Mouse (Mus musculus): ENCODE measurements around the gene Megf11.

Megf11 gene

DNA sequence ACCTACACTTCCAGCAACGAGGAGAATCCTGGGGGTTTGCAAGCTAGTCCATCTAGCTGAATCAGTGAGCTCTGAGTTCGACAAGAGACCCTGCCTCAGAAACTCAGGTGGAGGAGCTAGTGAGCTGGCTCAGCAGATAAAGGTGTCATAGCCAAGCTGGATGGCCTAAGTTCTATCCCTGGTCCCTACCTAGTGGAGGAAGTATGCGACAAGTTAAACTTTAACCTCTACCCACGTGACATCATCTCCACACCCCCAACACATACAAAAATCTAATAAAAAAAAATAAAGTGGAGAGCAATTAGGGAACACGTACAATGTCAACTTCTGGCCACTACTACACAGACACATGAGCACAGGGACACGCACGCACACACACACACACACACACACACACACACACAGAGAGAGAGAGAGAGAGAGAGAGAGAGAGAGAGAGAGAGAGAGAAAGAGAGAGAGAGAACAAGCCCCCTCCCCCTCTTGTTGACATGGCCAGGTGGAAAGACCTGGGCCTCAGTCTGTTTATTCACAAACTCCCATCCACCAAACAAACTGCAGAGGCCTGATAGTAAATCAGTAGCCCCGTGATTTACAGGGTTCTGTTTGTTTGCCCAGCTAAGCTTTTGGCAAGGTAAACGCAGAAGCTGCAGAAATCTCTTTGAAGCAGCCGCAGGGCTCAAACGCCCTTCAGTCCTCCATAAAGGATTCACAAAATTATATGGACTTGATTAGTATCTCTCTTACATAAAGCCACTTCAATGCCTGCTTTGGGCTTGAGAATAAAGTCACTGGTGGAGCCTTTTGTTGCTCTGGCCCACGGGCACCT lies 134.7 kb downstream of the Megf11 start:
- DNase-seq (ENCODE audit: low read depth, low spot score), result no peak

DNA sequence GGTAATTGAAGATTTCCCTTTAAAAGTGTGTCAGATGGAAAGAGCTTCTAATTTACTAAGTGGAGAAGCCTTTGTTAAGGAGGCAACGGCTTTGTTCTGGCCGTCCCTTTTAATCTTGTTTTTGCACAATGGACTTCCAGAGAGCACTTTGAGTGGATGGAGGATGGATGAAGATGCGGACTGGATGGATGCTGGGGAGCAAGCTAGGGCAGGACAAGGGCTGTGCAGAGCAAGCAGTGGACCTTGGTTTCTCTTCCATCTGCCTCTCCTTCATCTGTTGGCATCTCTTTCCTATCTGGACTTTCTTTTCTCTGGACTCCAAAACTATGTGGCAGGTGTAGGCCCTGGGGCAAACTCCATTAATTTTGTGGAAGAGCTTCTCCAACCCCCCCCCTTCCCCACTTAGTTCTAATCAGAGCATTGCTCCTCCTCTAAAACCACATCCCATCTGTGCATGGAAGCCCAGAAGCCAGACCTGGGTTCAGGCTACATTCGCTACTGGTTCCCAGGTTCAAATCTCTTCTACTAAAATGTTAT lies 135.4 kb downstream of the Megf11 start:
- no peak for DNase-seq (ENCODE audit: low read depth, low spot score)

- DNase-seq (ENCODE audit: low read depth, low spot score), result no peak
Measured at GRCm38 (mm10) chr9:64523264-64524045, 138.0 kb downstream of the Megf11 start.

DNA sequence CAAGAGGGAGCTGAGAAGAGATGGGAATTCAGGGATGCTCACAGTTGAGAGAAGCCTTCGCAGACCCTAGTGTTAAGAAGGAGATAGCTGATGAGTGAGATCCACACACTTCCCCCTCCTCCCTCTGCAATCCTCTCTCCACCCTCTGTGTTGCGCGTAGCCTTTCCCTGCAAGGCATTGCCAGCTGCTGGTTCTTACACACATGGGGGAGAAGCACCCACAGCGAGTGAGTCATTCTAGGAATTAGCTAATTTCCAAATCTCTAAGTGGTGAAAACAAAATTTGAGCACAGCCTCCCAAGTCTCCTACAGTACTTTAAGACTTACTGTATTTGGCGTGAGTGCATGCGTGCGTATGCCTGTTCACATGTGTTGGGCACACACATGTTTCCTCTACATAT lies 142.6 kb downstream of the Megf11 start:
- DNase-seq (ENCODE audit: low read depth, low spot score), result no peak

- DNase-seq (ENCODE audit: low read depth, low spot score), result no peak
Measured at GRCm38 (mm10) chr9:64528595-64528994, 143.2 kb downstream of the Megf11 start.

GRCm38 (mm10) chr9:64531935-64532334 lies 146.5 kb downstream of the Megf11 start:
- no peak for DNase-seq (ENCODE audit: low read depth, low spot score)

GRCm38 (mm10) chr9:64532711-64533242 lies 147.4 kb downstream of the Megf11 start:
- no peak for DNase-seq (ENCODE audit: low read depth, low spot score)

- no peak for DNase-seq (ENCODE audit: low read depth, low spot score)
Measured at GRCm38 (mm10) chr9:64533488-64534119, 148.2 kb downstream of the Megf11 start.

DNA sequence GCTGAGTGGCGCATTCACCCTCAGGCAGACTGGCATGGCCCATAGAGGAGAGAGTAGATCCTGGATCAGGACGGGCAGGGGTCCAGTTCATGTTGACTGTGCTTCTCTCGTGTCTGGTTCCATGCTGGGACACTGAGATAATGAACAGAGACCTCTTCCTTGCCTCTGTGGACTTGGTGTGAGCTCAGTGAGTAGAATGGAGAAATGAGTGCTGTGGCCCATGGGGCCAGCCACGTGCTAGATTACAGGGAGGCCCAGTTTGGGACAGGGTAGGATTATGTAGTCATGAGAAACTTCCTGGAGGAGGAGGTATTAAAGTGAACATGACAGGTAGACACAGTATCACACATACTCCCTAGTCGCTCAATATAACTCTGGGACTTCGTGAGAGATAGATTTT lies 148.9 kb downstream of the Megf11 start:
- DNase-seq (ENCODE audit: low read depth, low spot score), result no peak

DNA sequence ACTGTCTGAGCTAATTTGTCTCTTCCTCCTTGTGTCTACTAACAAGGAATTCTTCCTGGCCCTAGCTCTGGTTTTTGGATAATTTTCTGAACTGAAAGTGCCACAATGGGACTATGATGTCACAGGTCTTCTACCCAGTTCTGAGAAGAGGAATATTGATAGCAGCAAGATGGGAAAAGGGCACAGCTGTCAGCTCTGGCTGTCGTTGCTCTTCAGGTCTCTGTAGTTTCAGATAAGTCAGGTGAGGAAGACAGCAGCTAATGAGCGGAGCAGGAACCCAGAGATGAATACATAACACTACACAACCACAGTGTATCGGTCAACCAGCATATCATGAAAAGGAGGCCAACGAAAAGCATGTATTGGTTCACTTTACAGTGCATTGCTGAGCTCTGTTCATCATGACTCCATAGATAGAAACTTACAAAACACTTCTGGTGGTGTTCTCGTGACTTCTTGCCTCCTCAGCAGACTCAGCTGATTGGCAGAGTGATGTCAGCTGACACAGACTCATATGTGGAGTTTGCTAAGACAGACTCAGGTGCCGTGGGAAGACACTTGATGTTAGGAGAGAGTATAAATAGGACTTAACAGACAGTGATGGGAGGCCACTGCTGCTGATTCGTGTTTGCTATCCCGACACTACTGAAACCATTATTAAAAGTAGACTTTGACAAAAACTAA lies 149.6 kb downstream of the Megf11 start:
- no peak for DNase-seq (ENCODE audit: low read depth, low spot score)

DNA sequence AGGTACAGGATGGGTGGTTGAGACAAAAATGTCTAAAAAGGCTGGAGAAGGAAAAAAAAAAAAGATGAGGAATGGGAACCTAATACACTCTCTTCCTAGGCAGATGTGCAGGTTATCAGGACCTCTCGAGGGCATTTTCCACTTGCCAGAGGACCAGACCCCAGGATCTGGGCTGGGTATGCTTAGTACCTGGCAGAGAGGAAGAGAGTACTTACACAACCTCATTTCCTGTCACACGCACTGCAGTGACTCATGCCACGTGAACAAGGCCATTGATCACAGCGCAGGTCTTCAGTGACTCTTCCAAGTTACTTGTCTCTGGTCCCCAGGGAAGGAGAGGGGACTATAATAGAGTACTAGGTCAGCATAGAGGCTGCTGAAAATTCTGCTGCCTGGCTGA lies 152.4 kb downstream of the Megf11 start:
- DNase-seq (ENCODE audit: low read depth, low spot score), result no peak

- DNase-seq (ENCODE audit: low read depth, low spot score), result no peak
Measured at GRCm38 (mm10) chr9:64542246-64542645, 156.8 kb downstream of the Megf11 start.

GRCm38 (mm10) chr9:64543125-64543524 lies 157.7 kb downstream of the Megf11 start:
- DNase-seq (ENCODE audit: low read depth, low spot score), result no peak

DNA sequence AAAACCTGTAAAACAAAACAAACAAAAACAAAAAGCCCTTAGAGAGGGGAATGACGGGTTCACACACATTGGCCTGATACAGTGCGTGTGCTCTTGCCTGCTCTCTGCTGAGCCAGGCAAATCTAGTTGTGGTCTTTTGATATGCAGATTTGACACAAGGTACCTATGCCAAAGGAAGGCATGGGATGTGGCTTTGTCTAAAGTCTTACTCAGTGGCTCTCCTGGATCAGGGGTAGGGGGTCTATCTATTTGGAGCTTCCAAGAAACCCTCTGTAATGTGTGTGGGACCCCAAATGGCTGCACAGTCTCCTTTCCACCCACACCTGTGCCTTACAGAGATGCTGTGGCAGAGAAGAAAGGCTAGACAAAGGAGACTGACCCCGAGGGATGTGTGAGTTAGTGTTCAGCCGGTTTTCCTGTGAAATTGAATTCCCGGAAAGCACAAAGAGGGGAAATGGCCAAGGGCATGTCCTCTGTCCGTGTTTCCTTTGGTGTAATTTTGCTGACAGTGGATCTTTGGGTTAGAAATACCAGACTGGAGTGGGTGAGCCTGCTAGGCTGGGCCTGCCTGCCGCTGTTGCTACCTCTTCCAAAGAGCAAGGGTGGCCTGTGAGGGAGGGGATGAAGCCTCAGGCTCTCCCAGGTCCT lies 161.0 kb downstream of the Megf11 start:
- no peak for DNase-seq (ENCODE audit: low read depth, low spot score)

GRCm38 (mm10) chr9:64548332-64548731 lies 162.9 kb downstream of the Megf11 start:
- no peak for DNase-seq (ENCODE audit: low read depth, low spot score)

DNA sequence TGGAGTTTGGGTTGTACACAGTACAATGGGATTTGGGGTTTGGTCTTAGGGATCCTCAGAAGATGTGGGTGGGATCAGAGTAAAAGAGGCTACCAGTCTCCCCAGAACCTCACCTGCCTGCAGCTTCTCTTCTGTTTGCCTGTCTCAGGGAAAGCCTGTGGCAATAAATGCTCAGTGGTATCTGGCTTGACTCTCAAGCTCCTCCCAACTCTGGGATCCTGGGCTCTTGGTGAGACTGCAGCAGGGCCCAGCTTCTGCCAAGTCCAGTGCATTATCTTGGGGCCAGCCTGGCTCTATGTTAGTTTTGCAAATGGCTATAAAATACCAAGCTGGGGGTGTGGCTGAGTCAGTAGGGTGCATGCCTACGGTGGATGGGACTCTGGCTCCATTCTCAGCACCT lies 165.9 kb downstream of the Megf11 start:
- DNase-seq (ENCODE audit: low read depth, low spot score), result no peak

DNA sequence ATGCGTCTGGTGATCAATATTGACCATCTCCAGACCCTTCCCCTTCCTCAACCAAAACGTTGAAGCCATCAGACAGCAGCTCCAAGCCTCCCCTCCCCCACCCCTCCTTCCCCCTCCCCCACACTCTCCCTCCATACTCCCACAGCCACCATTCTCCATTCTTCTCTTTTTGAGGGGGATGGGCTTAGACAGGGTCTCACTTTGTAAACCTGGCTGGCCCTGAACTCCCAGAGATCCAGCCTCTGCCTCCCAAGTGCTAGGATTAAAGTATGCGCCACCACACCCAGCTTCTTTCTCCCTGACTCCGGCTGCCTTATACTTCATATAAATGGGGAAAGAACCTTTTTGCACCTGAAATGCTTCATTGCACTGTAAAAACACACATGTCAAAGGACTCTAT lies 166.6 kb downstream of the Megf11 start:
- no peak for DNase-seq (ENCODE audit: low read depth, low spot score)

DNA sequence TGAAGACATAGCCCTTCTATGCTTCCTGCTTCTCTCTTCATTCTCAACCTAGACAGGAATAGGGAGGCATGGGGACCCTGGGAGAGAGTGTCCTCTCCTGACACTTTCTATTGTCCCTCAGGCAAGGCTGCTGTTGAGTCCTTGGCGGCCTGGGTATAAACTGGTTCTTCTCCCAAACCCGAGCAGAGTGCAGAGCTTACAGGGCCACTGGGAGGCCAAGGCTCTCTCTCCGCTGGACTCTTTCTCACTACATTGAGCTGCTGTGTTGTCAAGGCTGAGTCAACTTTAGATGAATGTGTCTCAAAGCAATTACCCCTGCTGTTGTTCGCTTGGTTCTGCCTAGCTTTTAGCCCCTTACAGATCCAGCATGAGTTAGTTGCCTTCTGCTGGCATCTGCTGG lies 168.0 kb downstream of the Megf11 start:
- no peak for DNase-seq (ENCODE audit: low read depth, low spot score)

GRCm38 (mm10) chr9:64555620-64556019 lies 170.2 kb downstream of the Megf11 start:
- no peak for DNase-seq (ENCODE audit: low read depth, low spot score)

- DNase-seq (ENCODE audit: low read depth, low spot score), result no peak
Measured at GRCm38 (mm10) chr9:64557110-64557745, 171.8 kb downstream of the Megf11 start.
